Mouse (Mus musculus): ENCODE data around the gene Sgcd. TPM values are rescaled to one million over a fixed set of nuclear protein-coding genes. Genes with fewer than 3 reads are reported as not detected.

Sgcd gene
- 10 to 100 TPM; 66.7 to 76.3 TPM for total RNA-seq (2021)

DNA sequence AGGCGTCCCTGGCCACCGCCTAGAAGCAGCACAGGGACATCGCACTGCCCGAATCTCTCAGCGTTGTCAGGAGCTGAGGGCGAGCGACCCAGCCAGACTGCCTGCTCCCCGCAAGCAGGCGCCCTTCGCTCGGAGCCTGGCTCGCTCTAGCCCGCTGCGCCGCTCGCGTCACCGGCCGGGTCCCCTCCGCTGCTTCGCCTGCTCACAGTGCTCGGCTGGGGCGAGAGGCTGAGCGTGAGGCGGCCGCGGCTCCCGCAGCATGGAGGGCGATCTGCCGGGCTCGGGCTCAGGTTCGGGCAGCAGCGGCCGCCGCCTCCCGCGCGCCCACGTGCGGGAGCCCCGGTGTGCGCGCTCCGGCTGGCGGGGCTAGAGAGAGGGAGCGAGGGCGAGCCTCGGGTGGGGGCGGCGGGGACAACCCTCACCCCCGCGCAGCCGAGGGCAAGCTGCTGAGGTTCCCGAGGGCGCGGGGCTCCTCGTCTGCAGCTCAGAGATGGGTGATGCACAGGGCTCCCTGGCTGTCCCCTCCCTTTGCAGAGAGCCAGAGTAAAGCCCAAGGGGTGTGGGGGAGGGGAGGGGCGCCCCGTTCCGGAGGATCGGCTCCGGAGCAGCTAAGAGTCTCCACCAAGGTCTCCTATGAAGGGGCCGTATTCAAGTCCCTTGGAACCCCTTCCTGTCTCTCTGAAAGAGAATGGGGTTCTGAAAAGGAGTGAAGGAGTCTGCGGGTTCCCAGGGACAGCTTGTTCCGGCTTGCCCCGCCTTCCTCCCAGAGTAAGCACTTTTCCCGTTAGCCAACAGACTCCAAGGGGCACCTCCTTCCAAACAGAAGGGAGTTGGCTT lies at the start of gene Sgcd:
Gene Sgcd, minus strand, starts transcription at position 273 of the 837 bp plus-strand sequence.
- no peak for DNase-seq (ENCODE audit: low spot score)
- intact Hi-C loops (cut with DNase I), result no loop called here

DNA sequence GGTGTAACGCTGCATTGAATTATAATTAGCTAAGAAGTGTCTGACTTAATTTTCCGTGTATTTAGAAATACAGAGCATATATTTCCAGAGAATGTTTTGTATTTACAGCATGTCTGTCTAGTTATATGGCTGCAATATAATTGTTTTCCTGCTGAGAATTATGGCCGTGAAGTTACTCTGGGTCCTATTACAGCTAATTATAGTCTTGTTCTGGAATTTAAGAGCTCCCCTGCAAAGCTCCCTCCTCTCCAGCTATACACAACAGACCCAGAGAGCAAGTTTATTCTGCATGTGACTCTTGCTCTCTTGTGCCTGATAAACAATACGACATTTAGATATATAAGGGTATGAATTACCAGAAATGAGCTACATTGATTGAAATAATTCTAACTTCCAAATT lies 49.3 kb upstream of the Sgcd start:
- intact Hi-C loops (cut with DNase I), result no loop called here
- DNase-seq (ENCODE audit: low spot score), result no peak

DNA sequence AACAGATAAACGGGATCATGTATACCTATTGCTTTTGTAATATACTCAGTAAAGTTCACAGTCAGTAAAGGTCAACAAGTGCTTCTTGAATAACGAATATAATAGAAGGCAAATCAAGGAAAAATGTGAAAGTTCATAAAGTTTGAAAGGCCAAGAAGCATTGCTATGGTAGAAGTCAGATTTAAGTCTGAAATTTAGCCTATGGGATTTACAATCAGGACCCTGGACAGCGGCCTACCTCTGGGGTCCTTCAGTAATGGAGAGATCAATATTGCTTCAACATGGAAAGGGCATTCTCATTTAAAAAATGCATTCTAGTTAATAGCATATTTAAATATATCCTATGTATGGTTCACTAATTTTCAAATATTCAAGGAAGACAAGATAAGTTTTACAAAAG lies 24.1 kb upstream of the Sgcd start:
- intact Hi-C loops (cut with DNase I), result no loop called here
- DNase-seq (ENCODE audit: low spot score), result no peak

DNA sequence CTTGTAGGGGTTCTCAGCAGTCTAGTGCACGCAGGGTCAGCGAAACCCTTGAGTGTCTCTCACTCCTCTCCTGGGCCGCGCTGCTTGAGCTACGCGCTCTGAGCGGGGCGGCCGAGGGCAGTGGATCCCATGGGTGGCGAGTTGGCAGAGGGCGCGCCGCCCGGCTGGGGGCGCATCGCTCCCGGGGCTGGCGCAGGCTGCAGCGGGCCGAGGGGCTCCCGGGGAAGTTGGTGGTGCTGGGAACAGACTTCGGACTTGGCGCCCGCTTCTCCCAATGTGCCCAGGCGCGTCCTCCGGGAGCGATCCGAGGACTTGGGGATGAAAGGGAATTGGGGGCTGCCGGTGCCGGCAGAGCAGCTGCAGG lies 454 bp downstream of the Sgcd start:
- DNase-seq (ENCODE audit: low spot score), result no peak
- intact Hi-C loops (cut with DNase I), result no loop called here

DNA sequence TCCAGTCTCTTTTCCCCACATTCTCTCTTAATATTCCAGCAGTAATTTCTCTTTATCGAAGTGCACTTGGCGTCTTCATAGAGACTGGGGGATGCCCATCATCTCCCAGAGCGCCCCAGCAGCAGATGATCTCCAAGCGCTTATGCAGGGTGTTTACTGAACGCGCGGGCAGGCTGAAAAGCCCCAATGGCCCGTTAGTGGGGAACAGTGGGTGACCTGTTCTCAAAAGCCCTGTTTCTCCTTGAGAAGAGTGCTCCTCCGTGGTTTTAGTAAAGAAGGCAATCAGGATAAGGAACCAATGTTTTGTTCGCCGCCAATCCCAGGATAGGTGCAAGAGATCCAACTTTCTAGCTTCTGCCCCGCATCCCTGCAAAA lies 889 bp downstream of the Sgcd start:
- no peak for DNase-seq (ENCODE audit: low spot score)
- intact Hi-C loops (cut with DNase I), result no loop called here

DNA sequence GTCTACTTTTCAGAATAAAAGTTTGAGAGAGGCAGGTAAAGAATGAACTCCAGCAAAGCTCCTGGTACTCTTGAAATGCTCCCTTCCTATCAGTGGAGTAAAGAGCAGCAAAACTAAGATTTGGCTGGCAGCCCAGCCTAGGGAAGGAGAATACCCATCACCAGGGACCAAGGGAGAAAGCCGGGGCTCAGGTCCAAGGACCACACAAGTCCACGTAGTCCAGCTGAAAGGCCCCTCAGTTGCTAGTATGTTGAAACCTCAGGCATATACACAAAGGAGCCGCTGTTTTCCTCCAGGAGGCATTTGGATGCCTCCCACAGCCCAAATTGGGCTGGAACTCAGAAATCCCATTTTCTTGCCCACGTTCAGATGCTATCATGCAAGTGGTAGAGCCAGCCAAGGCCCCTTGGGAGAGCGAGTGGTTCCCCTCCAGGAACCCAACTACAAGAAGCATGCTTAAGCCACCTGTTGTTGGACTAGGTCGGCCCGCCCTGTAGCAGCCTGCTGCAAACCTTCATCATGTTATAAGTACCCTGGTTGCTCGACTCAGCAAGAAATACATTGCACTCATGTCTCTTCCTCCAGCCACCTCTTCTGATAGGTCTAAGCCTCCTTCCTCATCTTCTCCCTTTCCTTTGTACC lies 1.4 kb downstream of the Sgcd start:
- no peak for DNase-seq (ENCODE audit: low spot score)
- intact Hi-C loops (cut with DNase I), result no loop called here

DNA sequence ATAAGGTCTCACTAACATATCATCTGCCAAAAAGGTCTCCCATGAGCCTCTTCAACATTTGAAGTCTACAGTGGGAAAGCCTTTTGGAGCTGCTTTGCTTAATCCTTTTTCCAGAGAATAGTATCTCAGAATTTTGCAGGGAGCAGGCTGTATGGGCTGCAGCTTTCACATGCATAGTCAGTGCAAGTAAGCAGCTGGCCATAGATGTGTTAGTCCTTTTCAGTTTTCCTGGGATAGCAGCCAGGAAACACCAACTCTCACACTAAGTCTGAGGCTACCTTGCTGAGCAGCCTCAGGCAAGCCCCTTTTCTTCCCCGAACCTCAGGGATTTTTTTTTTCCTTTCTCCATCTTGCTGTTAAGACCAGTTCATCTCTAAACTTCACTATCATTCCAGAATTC lies 6.6 kb downstream of the Sgcd start:
- intact Hi-C loops (cut with DNase I), result no loop called here
- no peak for DNase-seq (ENCODE audit: low spot score)

DNA sequence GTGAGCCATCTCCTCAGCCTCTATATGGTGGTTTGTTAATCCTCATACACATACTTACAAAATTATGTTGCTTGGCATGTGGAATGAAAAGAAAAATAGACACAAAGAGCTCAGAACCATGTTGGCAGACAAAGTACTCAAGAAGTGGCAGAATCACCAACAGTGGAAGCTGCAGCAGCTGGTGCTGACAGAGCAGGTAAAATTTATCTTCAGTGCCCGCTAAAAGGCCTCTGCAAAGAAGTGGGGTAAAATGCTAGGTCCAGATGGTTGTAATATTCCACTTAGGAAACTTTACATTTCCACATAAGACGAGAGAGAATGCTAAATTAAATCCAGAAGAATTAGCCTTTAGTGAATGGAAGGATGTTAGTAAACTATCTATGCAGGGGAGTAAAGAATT lies 7.7 kb downstream of the Sgcd start:
- no peak for DNase-seq (ENCODE audit: low spot score)

DNA sequence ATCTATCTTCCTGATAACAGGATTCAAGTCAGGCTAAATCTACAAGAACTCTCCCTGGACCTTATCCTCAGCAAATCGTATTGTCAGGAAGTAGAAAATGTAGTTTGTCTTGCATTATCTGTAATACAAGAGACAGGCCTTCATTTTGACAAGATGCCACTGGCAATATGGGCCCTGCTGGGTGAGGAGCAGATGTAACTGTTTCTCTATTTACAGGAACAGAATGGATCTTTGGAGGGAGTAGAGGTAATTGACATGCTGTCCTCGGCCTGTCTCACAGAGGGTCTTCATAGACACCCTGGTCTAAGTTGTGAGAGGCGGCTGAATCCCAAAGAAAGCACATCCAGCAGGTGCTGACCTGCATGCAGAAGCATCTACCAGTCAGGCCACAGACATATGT lies 35.5 kb downstream of the Sgcd start:
- intact Hi-C loops (cut with DNase I), result no loop called here
- no peak for DNase-seq (ENCODE audit: low spot score)

More for the DNA sequence above, 7.7 kb downstream of the Sgcd start:
- intact Hi-C loops (cut with DNase I), result no loop called here

DNA sequence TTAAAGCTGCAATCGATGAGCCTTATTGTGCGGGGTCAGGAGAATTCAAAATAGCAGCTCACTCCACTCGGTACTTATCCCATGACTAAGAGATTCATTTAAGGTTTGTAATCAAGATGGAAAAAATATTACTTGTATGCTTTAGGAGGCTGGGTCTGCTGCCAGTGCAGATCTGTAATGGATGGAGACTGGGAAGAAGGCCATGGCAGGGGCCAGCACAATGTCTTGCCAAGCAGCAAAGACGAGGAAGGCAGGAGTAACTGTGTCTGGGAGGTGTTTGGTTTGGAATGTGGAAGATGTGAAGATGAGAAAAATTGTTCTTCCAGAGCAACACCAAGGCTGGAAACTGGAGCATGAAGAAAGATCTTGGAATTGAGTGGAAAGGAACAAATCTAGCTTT lies 36.4 kb downstream of the Sgcd start:
- DNase-seq (ENCODE audit: low spot score), result no peak
- intact Hi-C loops (cut with DNase I), result no loop called here

DNA sequence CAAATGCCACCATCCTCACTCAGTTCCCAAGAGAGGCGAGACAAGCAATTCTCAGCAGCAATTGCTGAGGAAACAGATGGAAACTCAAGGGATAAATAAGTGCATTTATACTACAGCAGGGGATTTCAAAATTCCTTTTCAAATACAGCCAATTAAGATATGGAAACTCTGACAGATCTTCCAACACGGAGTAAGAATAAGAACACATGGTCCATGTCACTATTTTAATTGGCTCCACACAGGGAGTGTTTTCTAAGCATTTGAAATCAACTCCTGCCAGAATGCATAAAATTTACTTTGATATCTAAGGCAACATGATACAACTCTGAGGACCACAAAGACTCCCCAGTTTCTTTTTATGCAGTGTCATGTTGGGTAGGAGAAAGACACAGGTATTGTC lies 49.0 kb downstream of the Sgcd start:
- DNase-seq (ENCODE audit: low spot score), result no peak
- intact Hi-C loops (cut with DNase I), result no loop called here

DNA sequence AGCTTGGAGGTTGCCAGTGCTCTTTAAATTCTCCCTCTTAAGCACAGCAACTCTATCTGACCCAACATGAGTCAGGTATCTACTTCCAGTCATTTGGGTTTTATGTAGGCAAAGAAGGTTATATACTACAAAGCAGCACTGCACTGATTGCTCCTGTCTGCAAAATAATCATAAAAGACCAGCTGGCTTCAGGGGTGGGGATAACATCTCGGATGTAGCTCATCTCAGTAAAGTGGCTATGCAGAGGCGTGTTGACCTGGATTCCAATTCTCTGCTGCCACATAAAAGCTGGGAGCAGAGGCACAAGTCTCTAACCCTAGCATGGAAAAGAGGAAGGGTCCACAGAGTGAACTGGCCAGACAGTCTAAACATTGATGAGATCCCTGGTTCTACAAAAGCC lies 71.2 kb downstream of the Sgcd start:
- DNase-seq (ENCODE audit: low spot score), result no peak
- intact Hi-C loops (cut with DNase I), result no loop called here

DNA sequence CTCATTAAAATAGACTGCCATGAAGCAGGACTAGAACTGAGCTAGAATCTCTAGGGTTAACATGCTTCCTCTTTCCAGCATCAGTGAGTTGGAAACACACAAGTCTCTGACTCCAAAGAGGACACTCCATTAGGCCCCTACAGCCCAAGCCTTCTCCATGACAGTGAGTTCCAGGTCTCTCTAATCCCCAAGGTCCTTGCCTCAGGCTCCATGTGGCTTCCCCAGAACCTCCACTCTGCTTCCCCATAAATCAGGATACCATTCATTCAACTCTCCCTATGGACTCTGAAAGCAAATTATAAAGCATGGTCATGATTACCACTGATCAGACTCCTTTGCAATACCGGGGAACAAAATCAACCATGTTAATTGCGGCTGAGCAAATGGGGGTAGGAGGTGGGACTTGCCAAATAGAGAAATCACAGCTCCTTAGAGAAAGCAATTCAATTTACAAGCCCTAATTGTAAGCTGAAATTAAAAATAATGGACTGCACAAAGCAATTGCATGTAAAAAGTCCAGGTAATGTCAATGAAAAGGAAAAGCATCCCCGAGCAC lies 97.1 kb downstream of the Sgcd start:
- intact Hi-C loops (cut with DNase I), result no loop called here
- no peak for DNase-seq (ENCODE audit: low spot score)

DNA sequence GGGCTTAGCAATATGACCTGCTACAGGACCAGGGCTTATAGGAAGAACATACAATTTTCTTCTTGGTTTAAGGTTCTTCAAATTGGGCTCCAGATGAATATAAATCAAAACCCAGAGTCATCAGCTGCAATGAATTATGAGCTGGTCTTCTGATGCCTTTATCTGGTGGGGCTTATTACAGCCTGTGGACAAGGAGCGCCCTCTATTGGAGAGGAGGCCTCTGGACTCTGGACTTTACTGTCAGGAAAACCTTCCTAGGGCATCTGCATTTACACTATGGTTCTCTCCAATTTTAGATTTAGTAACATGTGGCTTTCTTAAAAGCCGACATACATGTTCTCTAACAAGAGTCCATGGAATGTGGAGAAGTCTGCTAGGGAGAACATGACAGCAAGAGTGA lies 98.5 kb downstream of the Sgcd start:
- intact Hi-C loops (cut with DNase I), result no loop called here
- no peak for DNase-seq (ENCODE audit: low spot score)

DNA sequence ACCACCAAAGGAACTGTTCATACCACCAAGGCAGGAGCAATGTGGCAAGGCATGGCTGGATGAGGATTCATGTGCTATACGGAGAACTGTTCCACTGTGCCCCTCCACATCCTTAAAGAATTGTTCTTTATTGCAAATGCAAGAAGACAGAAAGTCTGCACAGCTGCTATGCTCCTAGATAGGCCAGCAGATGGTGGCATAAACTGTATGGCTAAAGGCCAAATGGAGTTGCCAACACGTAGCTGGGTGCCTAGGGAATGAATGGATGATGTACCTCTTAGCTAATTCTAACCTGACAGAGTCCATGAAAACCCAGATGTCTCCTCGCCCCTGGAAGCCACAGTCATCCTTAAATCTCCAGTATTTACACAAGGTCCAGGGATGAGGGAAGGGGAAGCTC lies 103.5 kb downstream of the Sgcd start:
- no peak for DNase-seq (ENCODE audit: low spot score)
- intact Hi-C loops (cut with DNase I), result no loop called here

DNA sequence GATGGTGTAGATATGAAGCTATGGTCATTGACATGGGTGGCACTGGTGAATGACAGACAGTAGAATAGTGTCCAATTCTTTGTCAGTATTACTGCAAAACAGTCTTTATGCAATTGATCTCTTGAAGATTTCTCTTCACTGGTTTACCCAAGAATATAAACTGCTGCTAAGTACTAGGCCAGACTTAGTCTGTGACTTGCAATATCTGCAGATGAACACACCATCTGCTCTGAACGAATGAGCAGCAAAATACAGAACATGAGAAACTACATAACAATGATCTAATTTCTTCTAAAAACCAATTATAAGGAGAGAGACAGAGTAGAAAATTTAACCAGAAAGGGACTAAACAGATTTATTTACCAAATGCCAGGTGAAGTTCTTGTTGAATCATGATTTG lies 105.2 kb downstream of the Sgcd start:
- intact Hi-C loops (cut with DNase I), result no loop called here
- DNase-seq (ENCODE audit: low spot score), result no peak

DNA sequence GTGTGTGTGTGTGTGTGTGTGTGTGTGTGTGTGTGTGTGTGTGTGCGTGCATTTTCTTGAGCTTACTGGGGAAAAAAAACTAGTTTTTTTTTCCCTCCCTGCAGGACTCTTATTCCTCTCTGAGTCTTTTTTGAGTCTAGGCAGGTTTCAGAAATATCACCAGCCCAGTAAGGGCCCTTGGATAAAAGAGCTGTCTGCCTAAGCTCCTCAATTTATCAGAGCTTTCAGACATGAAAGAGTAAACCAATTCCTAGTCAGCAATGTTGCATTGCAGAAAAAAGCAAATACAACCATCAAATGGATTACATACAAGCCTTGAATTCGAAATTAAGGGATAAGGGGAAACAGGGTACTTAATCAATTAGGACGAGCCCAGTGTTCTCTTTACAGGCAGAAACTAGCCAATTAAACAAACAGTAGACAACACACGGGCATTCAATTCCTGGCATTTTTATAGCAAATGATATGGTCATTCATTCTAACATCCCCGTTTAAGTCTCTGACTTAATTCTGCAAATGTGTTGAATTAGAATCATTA lies 112.1 kb downstream of the Sgcd start:
- no peak for DNase-seq (ENCODE audit: low spot score)
- intact Hi-C loops (cut with DNase I), result no loop called here

DNA sequence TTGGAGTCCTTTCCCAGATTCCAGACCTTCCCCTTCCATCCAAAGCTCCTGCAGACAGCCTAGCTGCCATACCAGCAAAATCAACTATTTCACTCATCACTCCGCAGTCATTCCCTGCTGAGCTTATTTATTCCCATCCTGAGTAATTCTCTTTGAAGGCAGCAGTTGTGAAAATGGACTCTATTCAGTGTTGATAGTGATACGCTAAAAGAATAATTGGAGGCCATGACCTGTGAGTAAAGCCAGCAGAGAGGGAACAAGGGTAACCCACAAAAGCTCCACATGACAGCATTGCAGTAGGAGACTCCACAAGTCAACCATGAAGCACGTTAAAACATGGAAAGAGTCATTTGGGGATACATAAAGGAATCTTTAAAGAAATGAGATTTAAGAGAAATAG lies 142.9 kb downstream of the Sgcd start:
- DNase-seq (ENCODE audit: low spot score), result no peak
- intact Hi-C loops (cut with DNase I), result no loop called here

DNA sequence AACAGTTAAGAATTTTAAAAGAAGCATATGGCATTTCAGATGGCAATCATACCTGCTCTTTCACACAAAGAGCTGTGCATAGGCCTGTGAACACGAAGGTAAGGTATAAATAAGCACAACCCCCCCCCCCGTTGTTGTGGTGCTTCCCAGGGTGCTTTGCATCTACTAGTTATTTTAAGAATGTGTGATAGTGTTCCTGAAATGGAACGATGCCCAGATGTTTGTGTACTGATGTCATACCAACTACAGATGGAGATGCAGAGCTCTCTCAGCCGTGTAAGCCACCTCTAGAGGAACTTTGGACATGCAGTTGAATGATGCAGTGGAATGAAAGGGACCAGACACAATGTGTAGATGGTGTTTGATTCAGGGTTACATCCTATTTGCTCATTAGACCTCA lies 155.5 kb downstream of the Sgcd start:
- intact Hi-C loops (cut with DNase I), result no loop called here
- DNase-seq (ENCODE audit: low spot score), result no peak

DNA sequence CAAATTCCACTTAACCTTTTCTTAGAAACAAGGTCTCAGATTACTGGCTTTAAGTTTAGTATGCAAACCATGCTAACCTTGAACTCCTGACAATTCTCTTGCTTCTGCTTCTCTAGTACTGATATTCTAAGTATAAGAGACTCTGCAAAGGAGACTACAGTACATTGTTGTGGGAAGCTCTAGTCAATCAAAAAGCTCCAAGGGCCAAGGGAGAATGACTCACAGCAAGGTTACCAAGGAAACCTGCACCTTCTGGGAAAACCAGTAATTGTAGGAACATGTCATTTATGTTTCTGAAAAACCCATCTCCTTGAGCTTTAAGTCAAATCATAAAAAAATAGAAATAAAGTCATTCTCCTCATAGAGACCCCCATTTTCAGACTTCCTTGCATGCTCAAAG lies 178.5 kb downstream of the Sgcd start:
- intact Hi-C loops (cut with DNase I), result no loop called here
- no peak for DNase-seq (ENCODE audit: low spot score)

DNA sequence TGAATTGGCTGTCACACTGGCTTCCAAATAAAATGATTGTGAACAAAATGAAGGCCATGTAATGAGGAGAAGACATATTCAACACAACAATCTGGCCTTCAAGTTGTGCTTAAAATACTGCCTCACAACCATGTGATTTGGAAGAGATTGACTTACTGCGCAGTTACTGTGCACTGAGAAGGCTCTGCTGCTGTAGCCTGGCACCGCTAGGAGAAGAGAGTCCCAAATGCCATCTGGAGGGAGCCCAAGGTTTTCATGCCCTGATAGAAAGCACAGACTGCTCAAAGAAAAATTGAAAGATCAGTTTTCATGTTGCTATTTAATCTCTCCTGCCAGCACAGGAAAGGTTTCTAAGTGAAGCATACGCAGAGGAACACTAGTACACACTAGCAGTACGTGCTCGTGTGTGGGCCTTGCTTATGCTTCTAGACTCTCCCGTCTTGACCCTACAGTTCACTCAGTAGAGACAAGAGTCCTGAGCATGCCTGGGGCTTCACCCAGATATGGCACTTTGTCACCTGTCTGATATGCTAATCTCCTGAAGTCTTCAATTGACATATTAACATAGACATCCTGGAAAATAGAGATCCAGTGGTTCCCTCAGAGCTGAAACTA lies 184.6 kb downstream of the Sgcd start:
- no peak for DNase-seq (ENCODE audit: low spot score)
- intact Hi-C loops (cut with DNase I), result no loop called here

Data from heart, postnatal 25 days (tissue).